Mouse (Mus musculus) liver, postnatal 0 days (tissue): ENCODE results near the gene Nr1h4. TPM values are rescaled to one million over a fixed set of nuclear protein-coding genes. Genes with fewer than 3 reads are reported as not detected.
A peak's percentile ranks its signal among the peaks of the same experiment; 100 is the strongest.

Experiments used
- ATAC-seq: fragments of 200-750 bp; cut with Nextera tagmentation; 2 replicates; pipeline ENCODE4 v1.8.0; 2017; ENCODE audit warnings: mild to moderate bottlenecking, moderate library complexity
- DNase-seq: peaks from one replicate; pipeline ENCODE4 v3.0.0-alpha.2; 2016
- H3K27ac ChIP-seq: fragments of 300-500 bp; sonication (generic); 2 replicates; pipeline ENCODE4 v1.5.1; 2014; ENCODE audit warnings: antibody characterized with exemption, moderate library complexity, mild to moderate bottlenecking, low read depth
- H3K27me3 ChIP-seq: fragments of 300-500 bp; sonication (generic); 2 replicates; pipeline ENCODE4 v1.6.1; 2014; ENCODE audit warnings: low read length, control low read depth, mixed read lengths; ENCODE audit not compliant: insufficient read depth
- H3K36me3 ChIP-seq: fragments of 300-500 bp; sonication (generic); replicated peaks from 2 replicates; pipeline ENCODE4 v1.6.1; 2014; ENCODE audit warnings: mild to moderate bottlenecking, control low read depth, low read length, moderate library complexity, mixed read lengths; ENCODE audit not compliant: insufficient read depth
- H3K4me1 ChIP-seq: fragments of 300-500 bp; sonication (generic); 2 replicates; pipeline ENCODE4 v1.6.1; 2014; ENCODE audit warnings: antibody characterized with exemption, mild to moderate bottlenecking, control low read depth; ENCODE audit not compliant: insufficient read depth
- H3K4me2 ChIP-seq: fragments of 300-500 bp; sonication (generic); 2 replicates; pipeline ENCODE4 v1.6.1; 2014; ENCODE audit warnings: low read depth, mild to moderate bottlenecking, low read length, moderate library complexity, mixed read lengths
- H3K4me3 ChIP-seq: fragments of 300-500 bp; sonication (generic); 2 replicates; pipeline ENCODE4 v1.5.1; 2014; ENCODE audit warnings: low read depth, low read length
- H3K9ac ChIP-seq: fragments of 300-500 bp; sonication (generic); replicated peaks from 2 replicates; pipeline ENCODE4 v1.6.1; 2014; ENCODE audit warnings: mild to moderate bottlenecking, moderate library complexity
- H3K9me3 ChIP-seq: fragments of 300-500 bp; sonication (generic); 2 replicates; pipeline ENCODE4 v1.6.1; 2016; ENCODE audit warnings: mild to moderate bottlenecking, control low read depth, low read length, mixed read lengths
- CTCF ChIP-seq: sonication (generic); IDR thresholded peaks from 2 replicates; pipeline ENCODE4 v1.5.1; 2016; ENCODE audit warnings: antibody characterized with exemption, low read depth
- EP300 ChIP-seq: IDR thresholded peaks from 2 replicates; pipeline ENCODE4 v1.6.1; 2016; ENCODE audit warnings: antibody characterized with exemption, low read depth, mild to moderate bottlenecking
- WGBS: fragments of 180-500 bp; shearing (Covaris S2); extraction: QIAGEN DNeasy Blood & Tissue Kit; methylation state at CpG from one replicate; pipeline ENCODE4 v1.1.7; 2014; ENCODE audit not compliant: insufficient replicate concordance; 5-methylcytosine and 5-hydroxymethylcytosine counted together
- polyA plus RNA-seq: library from polyadenylated mRNA; unstranded; fragments of >200 nt; fragmentation: Nextera tagmentation; extraction: Ambion mirVana; gene quantifications from 2 replicates; pipeline ENCODE4 v1.2.1, GENCODE M21; 2015

Gene Nr1h4
- polyA plus RNA-seq, 1 experiment from 2014 or later: 43.5 TPM

DNA sequence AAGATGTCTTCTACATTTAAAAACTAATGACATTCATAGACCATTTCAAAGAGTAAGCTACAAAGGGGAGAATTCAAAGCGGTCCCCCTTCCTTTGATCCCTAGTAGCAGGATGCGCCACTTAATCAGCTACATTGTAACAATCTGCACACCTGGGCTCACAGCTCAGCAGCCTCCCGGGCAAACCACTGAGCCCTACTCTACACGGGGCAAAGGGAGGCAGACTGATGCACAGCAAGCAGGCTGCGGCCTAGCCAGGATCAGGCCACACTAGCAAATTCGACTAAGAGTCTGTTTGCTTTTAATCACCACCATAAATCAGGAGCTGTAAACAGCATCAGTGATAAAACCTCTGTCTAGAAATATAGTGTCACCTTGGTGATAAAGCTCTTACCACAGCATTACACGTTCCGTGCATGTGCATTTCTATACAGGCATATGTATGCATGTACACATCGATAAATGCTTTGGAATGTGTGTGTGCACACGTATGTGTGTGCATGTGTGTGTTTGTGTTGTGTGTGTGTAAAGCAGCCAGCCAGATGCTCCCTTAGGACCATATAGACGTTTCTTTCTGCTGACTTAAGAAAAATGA lies 108.5 kb downstream of the Nr1h4 start:
- no peaks in the 10 kb centered on the region for H3K4me1 ChIP-seq
- no peak overlapping the region for H3K4me3 ChIP-seq
- DNase-seq (no peak), ATAC-seq (no peak)
- H3K4me2 ChIP-seq: no peak overlapping the region
- peaks cover 68% of the 10 kb centered on the region for H3K36me3 ChIP-seq
- H3K9ac ChIP-seq: no peak overlapping the region
- 83% methylated on average over 11 of the region's 11 CpGs for WGBS
- no peaks in the 10 kb centered on the region for H3K27me3 ChIP-seq
- H3K9me3 ChIP-seq: no peaks in the 10 kb centered on the region
- TF ChIP-seq CTCF (no peak), EP300 (no peak)
- H3K27ac ChIP-seq: no peak overlapping the region

DNA sequence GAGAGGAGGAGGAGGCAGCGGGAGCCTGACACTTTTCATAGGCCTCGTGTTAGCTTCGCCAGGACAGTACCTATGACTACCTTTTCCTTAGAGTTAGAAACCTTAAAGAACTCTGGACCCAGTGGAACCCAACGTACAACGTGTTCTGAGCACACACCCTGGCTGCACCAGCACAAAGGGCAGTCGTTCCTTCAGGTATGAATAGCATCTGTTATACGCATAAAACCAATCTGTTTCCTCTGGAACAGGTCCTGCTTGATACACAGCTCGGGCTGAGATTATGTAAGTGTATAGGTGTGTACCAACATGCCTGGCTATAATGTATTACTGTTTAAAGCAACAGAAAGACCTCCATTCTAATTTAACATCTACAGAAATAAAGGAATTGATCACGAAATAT lies 109.2 kb downstream of the Nr1h4 start:
- Histone ChIP-seq H3K4me2 (no peak overlapping the region), H3K36me3 (peaks cover 62% of the 10 kb centered on the region), H3K9ac (no peak overlapping the region), H3K4me1 (no peaks in the 10 kb centered on the region), H3K27me3 (no peaks in the 10 kb centered on the region), H3K4me3 (no peak overlapping the region), H3K9me3 (no peaks in the 10 kb centered on the region), H3K27ac (no peak overlapping the region)
- ATAC-seq (no peak), DNase-seq (no peak)
- no peak for TF ChIP-seq CTCF
- no peak for TF ChIP-seq EP300
- 87% methylated on average over 9 of the region's 9 CpGs for WGBS

DNA sequence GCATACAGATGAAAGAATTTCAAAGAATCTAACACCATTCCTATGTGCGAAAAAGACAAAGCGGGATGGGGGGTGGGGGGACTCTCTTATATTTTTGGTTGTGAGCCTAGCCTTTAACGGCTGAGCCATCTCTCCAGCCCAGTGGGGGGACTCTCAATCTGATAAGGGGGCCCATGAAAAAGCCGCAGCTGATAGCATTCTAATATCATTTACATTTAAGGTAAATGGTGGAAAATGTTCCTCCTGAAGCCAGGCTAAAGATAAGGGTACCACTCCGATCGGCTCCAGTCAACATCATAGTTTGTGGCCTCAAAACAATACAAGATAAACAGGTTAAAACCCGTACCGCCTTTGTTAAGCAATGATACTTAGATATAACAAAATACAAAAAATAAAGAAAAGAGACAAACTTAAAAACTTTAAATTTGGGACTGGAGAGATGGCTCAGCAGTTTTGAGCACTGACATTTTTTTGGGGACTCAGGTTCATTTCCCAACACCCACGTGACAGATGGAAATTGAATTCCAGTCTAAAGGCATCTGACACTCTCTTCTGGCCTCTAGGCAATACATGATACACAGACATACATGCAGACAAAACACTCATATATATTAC lies 110.1 kb downstream of the Nr1h4 start:
- no peak overlapping the region for H3K9ac ChIP-seq
- WGBS: 58% methylated on average over 9 of the region's 9 CpGs
- peak overlapping the region; percentile 45 for H3K27ac ChIP-seq
- H3K4me3 ChIP-seq: no peak overlapping the region
- ATAC-seq (peak; percentile 24; the same call in 1 of the 2 replicates), DNase-seq (no peak)
- H3K9me3 ChIP-seq: no peaks in the 10 kb centered on the region
- TF ChIP-seq CTCF (no peak), EP300 (no peak)
- no peaks in the 10 kb centered on the region for H3K4me1 ChIP-seq
- H3K27me3 ChIP-seq: no peaks in the 10 kb centered on the region
- H3K4me2 ChIP-seq: peak overlapping the region; percentile 54
- H3K36me3 ChIP-seq: peaks cover 67% of the 10 kb centered on the region

DNA sequence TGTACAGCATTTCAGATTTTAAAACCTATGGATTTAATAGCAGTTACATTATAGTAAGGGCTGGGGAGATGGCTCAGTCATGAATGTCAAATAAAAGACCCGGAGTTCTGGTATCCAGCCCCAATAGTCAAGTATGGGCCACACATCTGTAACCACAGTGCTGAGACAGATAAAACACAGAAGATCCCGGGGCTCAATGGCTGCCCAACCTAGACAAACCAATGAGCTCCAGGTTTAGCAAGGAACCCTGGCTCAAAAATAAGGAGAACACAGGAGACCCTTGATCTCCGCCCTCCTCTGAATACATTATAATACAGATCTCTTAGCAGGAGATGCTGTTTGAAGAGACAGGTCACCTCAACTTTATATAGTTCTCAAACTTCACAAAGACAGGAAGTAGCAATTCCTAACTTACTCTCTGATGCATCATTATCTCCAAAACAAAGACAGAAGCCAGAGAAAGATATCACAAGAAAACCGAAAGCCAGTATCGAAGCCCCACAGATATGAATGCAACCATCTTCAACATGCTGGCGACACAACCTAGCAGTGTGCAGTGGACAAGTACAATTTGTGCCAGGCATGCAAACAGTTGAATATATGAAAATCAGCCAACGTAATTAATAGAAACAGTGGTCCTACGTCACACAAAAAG lies 110.8 kb downstream of the Nr1h4 start:
- ATAC-seq (peak; percentile 89), DNase-seq (no peak)
- no peak overlapping the region for H3K9ac ChIP-seq
- 58% methylated on average over 8 of the region's 8 CpGs for WGBS
- H3K27ac ChIP-seq: peak overlapping the region; percentile 45
- no peak overlapping the region for H3K4me3 ChIP-seq
- peak overlapping the region; percentile 54 for H3K4me2 ChIP-seq
- H3K27me3 ChIP-seq: no peaks in the 10 kb centered on the region
- H3K9me3 ChIP-seq: no peaks in the 10 kb centered on the region
- peak; percentile 90 for TF ChIP-seq EP300
- TF ChIP-seq CTCF: no peak
- H3K4me1 ChIP-seq: no peaks in the 10 kb centered on the region
- H3K36me3 ChIP-seq: peaks cover 69% of the 10 kb centered on the region

DNA sequence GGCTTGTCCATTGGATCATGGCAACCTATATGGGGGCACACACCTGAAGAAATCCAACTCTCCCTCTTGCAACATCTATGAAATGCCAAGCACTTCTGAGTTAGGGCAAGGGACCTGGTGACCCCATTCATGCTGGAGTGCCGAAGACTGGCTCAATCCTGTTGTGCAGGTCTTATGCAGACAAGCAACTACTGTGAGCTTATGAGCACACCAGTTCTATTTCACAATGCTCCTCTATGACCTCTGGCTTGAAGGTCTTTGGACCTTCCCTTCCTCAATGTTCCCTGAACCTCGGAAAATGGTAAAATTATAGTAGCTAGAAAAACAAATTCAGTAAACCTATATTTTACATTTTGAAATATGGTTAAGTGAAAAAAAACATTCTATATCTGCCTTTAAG lies 115.4 kb downstream of the Nr1h4 start:
- Histone ChIP-seq H3K9me3 (no peaks in the 10 kb centered on the region), H3K4me3 (no peak overlapping the region), H3K36me3 (peaks cover 66% of the 10 kb centered on the region), H3K27me3 (no peaks in the 10 kb centered on the region), H3K27ac (no peak overlapping the region), H3K9ac (no peak overlapping the region), H3K4me1 (no peaks in the 10 kb centered on the region), H3K4me2 (no peak overlapping the region)
- TF ChIP-seq CTCF: no peak
- TF ChIP-seq EP300: no peak
- DNase-seq (no peak), ATAC-seq (peak; percentile 64)
- 73% methylated on average over 2 of the region's 2 CpGs for WGBS

DNA sequence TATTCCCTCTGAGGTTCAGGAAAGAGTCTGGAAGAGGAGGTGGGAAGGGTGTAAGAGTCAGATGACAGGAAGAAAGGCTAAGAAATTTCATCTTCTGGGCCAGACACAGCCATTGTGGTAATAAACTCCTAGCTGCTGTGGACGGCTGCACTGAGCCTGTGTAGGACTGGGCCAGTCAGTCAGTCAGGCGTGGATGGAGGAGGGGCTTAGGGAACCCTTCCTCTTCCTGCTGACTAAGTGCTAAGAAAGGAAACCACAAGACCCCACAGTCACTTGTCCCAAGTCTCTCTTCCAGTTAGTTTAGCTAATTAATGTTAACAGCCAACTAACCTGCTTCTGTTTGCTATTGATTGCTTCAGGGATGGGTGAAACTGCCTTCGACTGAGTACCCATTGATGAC lies 117.9 kb downstream of the Nr1h4 start:
- H3K9ac ChIP-seq: no peak overlapping the region
- TF ChIP-seq CTCF: 0 out of 2 replicates have a peak, but pooled peaks have one; percentile 18
- no peak for TF ChIP-seq EP300
- no peaks in the 10 kb centered on the region for H3K4me1 ChIP-seq
- no peak overlapping the region for H3K27ac ChIP-seq
- H3K9me3 ChIP-seq: no peaks in the 10 kb centered on the region
- DNase-seq (no peak), ATAC-seq (no peak)
- no peak overlapping the region for H3K4me2 ChIP-seq
- WGBS: 55% methylated on average over 3 of the region's 3 CpGs
- H3K4me3 ChIP-seq: no peak overlapping the region
- H3K36me3 ChIP-seq: peaks cover 57% of the 10 kb centered on the region
- no peaks in the 10 kb centered on the region for H3K27me3 ChIP-seq
